Mouse (Mus musculus) midbrain, postnatal 0 days (tissue): ENCODE data around the gene Xrcc3. TPM values are rescaled to one million over a fixed set of nuclear protein-coding genes. Genes with fewer than 3 reads are reported as not detected.
A peak's percentile ranks its signal among the peaks of the same experiment; 100 is the strongest.

Source experiments
- ATAC-seq: fragments of 200-750 bp; cut with Nextera tagmentation; 2 replicates; pipeline ENCODE4 v1.8.0; 2017; ENCODE audit warnings: moderate number of reproducible peaks, mild to moderate bottlenecking, moderate TSS enrichment, moderate library complexity; ENCODE audit not compliant: low FRiP score
- DNase-seq: peaks from one replicate; pipeline ENCODE4 v3.0.0-alpha.2; 2015; ENCODE audit warnings: low spot score
- H3K27ac ChIP-seq: fragments of 300-500 bp; sonication (generic); 2 replicates; pipeline ENCODE4 v1.5.1; 2014; ENCODE audit warnings: low read depth, mild to moderate bottlenecking, low read length, mixed read lengths
- H3K27me3 ChIP-seq: fragments of 300-500 bp; sonication (generic); 2 replicates; pipeline ENCODE4 v1.6.1; 2014; ENCODE audit warnings: low read length, control low read depth, mixed read lengths; ENCODE audit not compliant: insufficient read depth
- H3K36me3 ChIP-seq: fragments of 300-500 bp; sonication (generic); 2 replicates; pipeline ENCODE4 v1.6.1; 2014; ENCODE audit warnings: low read length, control low read depth, mixed read lengths; ENCODE audit not compliant: insufficient read depth
- H3K4me1 ChIP-seq: fragments of 300-500 bp; sonication (generic); 2 replicates; pipeline ENCODE4 v1.6.1; 2014; ENCODE audit warnings: mild to moderate bottlenecking, control low read depth, antibody characterized with exemption, low read length, mixed read lengths; ENCODE audit not compliant: insufficient read depth
- H3K4me2 ChIP-seq: fragments of 300-500 bp; sonication (generic); 2 replicates; pipeline ENCODE4 v1.6.1; 2014; ENCODE audit warnings: low read depth, mild to moderate bottlenecking, low read length, mixed read lengths; ENCODE audit not compliant: poor library complexity, severe bottlenecking
- H3K4me3 ChIP-seq: fragments of 300-500 bp; sonication (generic); 2 replicates; pipeline ENCODE4 v1.5.1; 2014; ENCODE audit warnings: low read depth, mild to moderate bottlenecking, low read length, moderate library complexity
- H3K9ac ChIP-seq: fragments of 300-500 bp; sonication (generic); replicated peaks from 2 replicates; pipeline ENCODE4 v1.6.1; 2014; ENCODE audit warnings: mild to moderate bottlenecking, low read length, moderate library complexity, mixed read lengths; ENCODE audit not compliant: poor library complexity, severe bottlenecking
- H3K9me3 ChIP-seq: fragments of 300-500 bp; sonication (generic); 2 replicates; pipeline ENCODE4 v1.6.1; 2016; ENCODE audit warnings: low read length, control low read depth
- CTCF ChIP-seq: IDR thresholded peaks from 2 replicates; pipeline ENCODE4 v1.5.1; 2016; ENCODE audit warnings: antibody characterized with exemption, mild to moderate bottlenecking
- WGBS: fragments of 180-500 bp; shearing (Covaris S2); extraction: QIAGEN DNeasy Blood & Tissue Kit; methylation state at CpG from one replicate; pipeline ENCODE4 v1.1.7; 2014; 5-methylcytosine and 5-hydroxymethylcytosine counted together
- polyA plus RNA-seq: library from polyadenylated mRNA; unstranded; fragments of >200 nt; fragmentation: Nextera tagmentation; extraction: Ambion mirVana; gene quantifications from 2 replicates; pipeline ENCODE4 v1.2.1, GENCODE M21; 2015
- total RNA-seq: library from RNA; depleted of rRNA; stranded (reverse); fragments of >200 nt; gene quantifications from 2 replicates; pipeline ENCODE4 v1.2.3, GENCODE M21; 2014

The Xrcc3 gene
- total and polyA plus RNA-seq, 2 experiments from 2014 or later = 1.7 to 4.1 TPM

DNA sequence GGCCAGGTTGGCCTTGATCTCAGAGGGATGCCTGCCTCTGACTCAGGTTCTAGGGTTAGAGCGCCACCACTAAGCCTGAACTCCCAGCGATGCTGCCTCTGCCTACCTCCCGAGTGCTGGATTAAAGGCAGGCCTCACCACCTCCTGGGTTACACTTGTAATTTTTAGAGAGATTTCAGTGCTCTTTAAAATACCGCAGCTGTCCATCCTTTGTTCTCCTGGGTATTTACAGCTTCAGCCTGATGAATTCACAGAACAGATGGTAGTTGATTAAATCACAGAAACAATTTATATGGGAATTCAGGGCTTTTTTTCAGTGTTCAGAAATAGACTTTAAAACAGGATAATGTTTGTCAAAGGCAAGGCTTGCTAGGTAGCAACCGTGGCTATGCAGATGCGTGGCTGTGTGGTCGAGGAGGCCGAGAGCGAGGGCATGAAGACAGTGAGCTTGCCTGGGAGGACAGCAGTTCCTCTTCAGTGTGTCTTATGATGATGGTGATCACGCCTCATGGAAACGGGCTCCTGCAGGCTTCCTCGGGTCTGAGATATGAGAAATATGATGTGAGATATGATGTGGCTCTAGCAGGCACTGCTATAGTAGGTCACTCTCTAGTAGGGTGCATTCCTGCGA is 22.1 kb downstream of the Xrcc3 start:
- DNase-seq (no peak), ATAC-seq (no peak)
- Histone ChIP-seq H3K4me1 (no peaks in the 10 kb centered on the region), H3K4me3 (no peak overlapping the region), H3K4me2 (no peak overlapping the region), H3K36me3 (peaks cover 73% of the 10 kb centered on the region), H3K27me3 (no peaks in the 10 kb centered on the region), H3K9ac (no peak overlapping the region), H3K27ac (no peak overlapping the region), H3K9me3 (no peaks in the 10 kb centered on the region)
- WGBS = 83% methylated on average over 13 of the region's 13 CpGs
- no peak for TF ChIP-seq CTCF

DNA sequence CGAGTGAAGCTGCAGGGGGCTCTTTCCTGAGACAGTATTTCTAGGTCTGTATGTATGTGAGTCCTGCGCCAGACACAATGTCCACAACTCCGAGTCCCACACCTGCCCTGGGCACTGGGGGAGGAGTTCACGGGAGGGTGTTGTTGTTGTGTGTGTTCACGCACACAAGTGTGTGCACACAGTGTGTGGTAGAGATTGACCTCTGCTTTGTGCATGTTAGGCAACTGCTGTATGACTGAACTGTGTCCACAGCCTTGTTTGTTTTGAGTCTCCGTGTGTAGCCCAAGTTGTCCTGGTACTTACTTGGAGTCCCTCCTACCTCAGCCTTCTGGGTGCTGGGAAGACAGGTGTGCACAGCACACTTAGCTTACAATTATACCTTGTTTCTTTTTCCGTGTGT is 23.0 kb downstream of the Xrcc3 start:
- Histone ChIP-seq H3K4me3 (no peak overlapping the region), H3K9me3 (no peaks in the 10 kb centered on the region), H3K36me3 (peaks cover 77% of the 10 kb centered on the region), H3K4me1 (no peaks in the 10 kb centered on the region), H3K27ac (no peak overlapping the region), H3K27me3 (no peaks in the 10 kb centered on the region), H3K4me2 (no peak overlapping the region), H3K9ac (no peak overlapping the region)
- no peak for ATAC-seq
- DNase-seq = no peak
- no peak for TF ChIP-seq CTCF
- 93% methylated on average over 7 of the region's 7 CpGs for WGBS

DNA sequence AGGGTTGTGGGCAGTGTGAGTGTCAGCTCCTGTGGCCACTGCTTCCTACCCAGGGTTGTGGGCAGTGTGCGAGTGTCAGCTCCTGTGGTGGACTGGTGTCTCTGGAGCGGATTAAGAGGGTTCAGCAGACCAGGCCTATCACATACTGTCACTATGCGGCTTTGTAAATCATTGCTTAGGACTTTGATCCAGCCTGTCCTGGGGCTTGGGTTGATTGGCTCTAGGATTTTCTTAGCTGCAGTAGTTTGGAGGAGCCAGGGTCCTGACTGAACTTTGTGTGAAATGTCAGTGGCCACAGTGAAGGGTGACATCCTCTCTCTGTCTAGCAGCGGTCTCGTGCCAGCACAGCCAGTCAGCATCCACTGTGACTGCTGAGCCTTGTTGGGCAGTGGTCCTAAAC is 23.6 kb downstream of the Xrcc3 start:
- no peak for TF ChIP-seq CTCF
- no peak overlapping the region for H3K4me3 ChIP-seq
- no peaks in the 10 kb centered on the region for H3K4me1 ChIP-seq
- no peaks in the 10 kb centered on the region for H3K9me3 ChIP-seq
- no peak overlapping the region for H3K27ac ChIP-seq
- no peaks in the 10 kb centered on the region for H3K27me3 ChIP-seq
- ATAC-seq (no peak), DNase-seq (no peak)
- H3K36me3 ChIP-seq = peaks cover 76% of the 10 kb centered on the region
- H3K9ac ChIP-seq = no peak overlapping the region
- H3K4me2 ChIP-seq = no peak overlapping the region
- 93% methylated on average over 5 of the region's 5 CpGs for WGBS

DNA sequence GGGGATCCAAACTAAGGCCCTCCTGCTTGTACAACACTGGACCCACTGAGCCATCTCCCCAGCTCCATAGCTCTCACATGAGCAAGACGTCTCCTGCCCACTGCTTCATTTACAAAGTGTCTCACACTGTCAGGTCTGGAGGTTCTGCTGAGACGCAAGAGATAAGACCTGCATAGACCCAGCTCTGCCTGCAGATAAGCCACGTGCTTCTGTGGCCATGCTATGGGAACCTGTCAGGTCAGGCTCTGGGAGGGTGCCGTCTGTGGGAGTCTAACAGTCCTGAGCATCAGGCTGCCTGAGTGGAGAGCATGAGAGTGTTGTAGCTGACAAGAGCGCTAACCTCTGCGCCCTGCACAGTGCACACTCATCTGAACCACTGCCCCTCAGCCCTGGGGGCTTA is 26.7 kb downstream of the Xrcc3 start:
- H3K9me3 ChIP-seq = no peaks in the 10 kb centered on the region
- TF ChIP-seq CTCF = no peak
- H3K9ac ChIP-seq = no peak overlapping the region
- no peak for ATAC-seq
- H3K4me1 ChIP-seq = no peaks in the 10 kb centered on the region
- peaks cover 72% of the 10 kb centered on the region for H3K36me3 ChIP-seq
- no peak for DNase-seq
- H3K27me3 ChIP-seq = no peaks in the 10 kb centered on the region
- no peak overlapping the region for H3K4me3 ChIP-seq
- 96% methylated on average over 6 of the region's 6 CpGs for WGBS
- no peak overlapping the region for H3K27ac ChIP-seq
- no peak overlapping the region for H3K4me2 ChIP-seq

DNA sequence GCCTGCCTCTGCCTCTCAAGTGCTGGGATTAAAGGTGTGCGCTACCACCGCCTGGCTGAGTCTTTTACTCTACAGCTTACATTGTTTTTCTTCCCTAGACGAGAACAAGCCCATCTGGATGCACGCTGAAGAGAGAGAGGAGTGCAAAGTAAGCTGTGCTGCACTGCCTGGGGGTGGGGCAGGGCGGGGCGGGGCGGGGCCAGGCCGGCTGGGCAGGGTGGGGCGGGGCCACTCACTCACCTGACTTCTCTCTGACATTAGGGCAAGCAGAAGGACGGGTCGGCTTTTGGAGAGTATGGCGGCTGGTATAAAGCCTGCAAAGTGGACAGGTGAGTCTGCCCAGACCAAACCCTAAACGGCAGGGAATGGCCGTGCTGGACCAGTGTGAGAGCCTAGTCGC is 28.5 kb downstream of the Xrcc3 start:
- no peak for TF ChIP-seq CTCF
- Histone ChIP-seq H3K36me3 (peaks cover 80% of the 10 kb centered on the region), H3K27me3 (no peaks in the 10 kb centered on the region), H3K4me2 (no peak overlapping the region), H3K27ac (no peak overlapping the region), H3K4me3 (no peak overlapping the region), H3K9me3 (no peaks in the 10 kb centered on the region), H3K9ac (no peak overlapping the region), H3K4me1 (no peaks in the 10 kb centered on the region)
- ATAC-seq (no peak), DNase-seq (no peak)
- 86% methylated on average over 14 of the region's 15 CpGs for WGBS

DNA sequence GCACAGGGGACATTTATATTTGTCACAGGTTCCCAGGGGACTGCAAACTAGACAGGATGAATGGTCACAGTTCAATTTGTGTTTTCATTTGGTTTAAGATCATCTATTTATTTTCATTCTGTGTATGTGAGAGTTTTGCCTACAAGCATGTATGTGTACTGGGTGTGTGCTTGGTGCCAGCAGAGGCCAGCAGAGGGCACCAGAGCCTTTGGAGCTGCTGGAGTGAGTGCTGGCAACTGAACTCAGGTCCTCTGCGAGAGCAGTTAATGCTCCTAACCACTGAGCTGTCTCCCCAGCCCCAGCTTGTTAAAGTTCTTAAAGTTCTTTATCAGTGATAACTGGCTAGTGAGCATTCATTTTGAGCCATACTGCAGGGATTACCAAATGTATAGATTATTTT is 34.1 kb downstream of the Xrcc3 start:
- no peak overlapping the region for H3K4me2 ChIP-seq
- no peak overlapping the region for H3K27ac ChIP-seq
- TF ChIP-seq CTCF = peak; percentile 49
- 83% methylated on average over 1 of the region's 1 CpGs for WGBS
- H3K27me3 ChIP-seq = no peaks in the 10 kb centered on the region
- H3K4me3 ChIP-seq = no peak overlapping the region
- no peak for ATAC-seq
- H3K4me1 ChIP-seq = no peaks in the 10 kb centered on the region
- H3K9ac ChIP-seq = no peak overlapping the region
- no peaks in the 10 kb centered on the region for H3K9me3 ChIP-seq
- peaks cover 81% of the 10 kb centered on the region for H3K36me3 ChIP-seq
- DNase-seq = no peak
